Mouse (Mus musculus) colon, adult 2 months (tissue): ENCODE results near the gene Rbp7. TPM values are rescaled to one million over a fixed set of nuclear protein-coding genes. Genes with fewer than 3 reads are reported as not detected.

ENCODE experiments used
- polyA plus RNA-seq: library from polyadenylated mRNA; depleted of rRNA; stranded (reverse); fragments of >200 nt; gene quantifications from 2 replicates; pipeline ENCODE4 v1.2.3, GENCODE M21; 2012; rRNA removed

Rbp7 gene
- polyA plus RNA-seq = 0.66 and 1.6 TPM in 2 replicates

DNA sequence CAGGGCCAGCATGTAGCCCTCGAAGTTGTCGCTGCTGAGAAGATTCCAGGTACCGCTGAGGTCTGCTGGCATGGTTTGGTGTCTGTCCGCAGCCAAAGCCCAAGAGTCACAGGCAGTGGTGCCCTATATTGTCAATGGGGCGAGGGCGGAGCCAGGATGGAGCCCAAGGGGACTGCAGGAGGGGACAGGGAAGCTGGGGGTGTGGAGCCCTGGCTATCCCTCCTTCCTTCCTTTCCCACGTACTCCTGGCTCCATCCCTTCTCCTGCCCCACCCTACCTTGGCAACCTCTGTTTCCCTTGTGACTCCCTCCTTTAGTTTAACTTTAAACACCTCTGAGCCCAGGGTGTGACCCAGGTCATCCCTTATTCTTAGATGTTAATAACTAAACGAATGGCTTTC is at the start of gene Rbp7:
Gene Rbp7, minus strand, starts transcription at position 100 of the 400 bp plus-strand sequence.

DNA sequence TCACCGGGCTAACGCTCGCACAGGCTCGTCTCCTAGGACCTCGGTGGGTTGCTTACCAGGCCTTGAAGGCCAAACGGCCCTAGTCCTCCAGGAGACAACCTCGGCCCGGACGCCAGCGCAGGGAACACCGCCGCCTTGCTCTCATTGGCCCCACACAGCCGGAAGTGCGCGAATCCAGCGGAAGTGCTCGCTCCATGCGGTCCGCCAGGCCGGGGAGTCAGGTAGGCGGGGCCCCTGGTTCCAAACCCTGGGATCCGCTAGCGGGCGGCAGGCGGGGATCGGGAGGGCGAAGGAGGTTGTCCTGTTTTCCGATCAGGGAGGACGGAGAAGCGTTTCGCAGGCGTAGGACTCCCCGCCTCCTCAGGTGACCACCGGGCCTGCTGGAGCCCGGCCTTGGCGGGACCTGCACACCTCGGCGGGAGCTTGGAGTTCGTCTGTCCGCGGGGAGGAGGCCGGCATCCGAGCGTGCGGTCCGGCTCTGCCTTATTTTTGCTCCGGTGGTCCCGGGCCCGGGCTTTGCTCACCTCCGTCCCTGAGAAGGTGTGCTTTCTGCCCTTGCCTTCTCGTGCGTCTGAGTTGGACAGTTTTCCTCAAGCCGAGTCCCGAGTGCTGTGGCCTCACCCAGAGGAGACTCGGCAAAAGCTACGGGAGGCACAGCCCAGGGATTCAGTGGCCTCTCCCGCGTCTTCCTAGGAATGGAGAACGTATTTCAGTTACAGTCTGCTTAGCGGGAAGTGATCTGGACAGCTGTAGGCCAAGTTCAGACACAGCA is 30.5 kb upstream of the Rbp7 start, which contains the start of the genes Nmnat1 and Lzic:
Gene Nmnat1, minus strand, starts transcription at position 150 of the 772 bp plus-strand sequence.
Gene Lzic, plus strand, starts transcription at position 177 of the 772 bp plus-strand sequence.

DNA sequence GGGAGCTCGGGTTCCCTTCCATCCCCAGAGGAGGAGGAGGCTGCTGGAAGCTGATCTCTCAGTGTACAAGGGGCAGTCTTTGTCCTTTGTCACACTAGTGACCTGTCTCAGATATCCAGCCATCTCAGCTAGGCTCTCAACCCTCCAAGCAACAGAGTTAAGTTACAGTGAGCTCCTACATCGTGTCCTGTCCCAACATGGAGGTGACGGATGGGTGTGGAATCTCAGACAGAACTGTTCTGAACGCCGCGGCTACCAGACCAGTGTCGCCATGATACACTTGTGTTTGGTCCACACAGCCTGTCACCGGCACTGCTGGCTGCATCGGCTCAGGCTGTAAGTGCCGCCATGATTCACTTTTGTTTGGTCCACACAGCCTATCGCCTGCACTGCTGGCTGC is 22.3 kb upstream of the Rbp7 start, which contains the start of gene Tmem274:
Gene Tmem274, plus strand, starts transcription at position 301 of the 400 bp plus-strand sequence.

DNA sequence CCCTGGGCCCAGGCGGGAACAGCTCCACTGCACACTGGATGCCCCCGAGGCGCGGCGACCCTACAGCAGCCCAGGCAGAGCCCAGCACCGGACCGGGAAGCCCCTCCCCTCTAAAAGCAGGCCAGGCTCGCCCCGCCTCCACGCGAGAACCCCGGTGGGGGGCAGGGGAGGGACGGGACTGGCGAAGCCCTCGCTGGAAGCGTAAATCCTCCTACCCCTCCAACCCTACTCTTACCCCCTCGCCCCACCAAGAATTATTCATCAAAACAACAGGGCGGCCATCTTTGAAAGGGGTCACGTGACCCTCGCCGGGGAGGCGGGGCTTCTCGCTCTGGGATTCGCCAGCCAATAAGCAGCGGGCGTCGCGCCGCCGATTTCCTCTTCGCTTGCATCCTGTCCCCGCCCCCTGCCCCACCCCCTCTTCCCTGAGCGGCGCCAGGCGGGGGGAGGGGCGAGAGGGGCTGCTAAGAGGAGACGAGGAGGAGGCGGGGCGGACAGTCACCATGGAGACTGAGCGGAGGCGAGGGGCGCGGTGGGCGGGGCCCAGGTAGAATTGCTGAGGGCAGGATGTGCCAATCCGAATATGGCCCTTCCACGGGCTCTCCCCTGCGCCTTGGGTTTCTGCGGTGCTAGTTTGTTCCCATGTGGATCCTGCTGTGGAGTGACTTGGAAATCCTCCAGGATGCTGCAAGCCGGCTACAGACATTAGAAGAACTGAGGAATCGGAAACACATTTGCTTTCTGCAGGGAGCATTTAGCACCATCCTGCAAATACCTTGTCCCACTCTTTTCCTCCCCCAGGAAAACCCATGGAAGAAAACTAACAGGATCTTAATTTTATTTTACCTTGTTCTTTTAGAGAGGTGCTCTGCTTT is 28.2 kb downstream of the Rbp7 start, which contains the start of gene Ube4b:
Gene Ube4b, minus strand, starts transcription at position 425 of the 875 bp plus-strand sequence.

Other genes with a start within 250 kb of the Rbp7 start
- gene Kif1b, start 147.3 kb downstream of the Rbp7 start, polyA plus RNA-seq = 19.9 and 22.2 TPM in 2 replicates
- 48.1 and 56.0 TPM in 2 replicates for gene Ube4b, start 28.2 kb downstream of the Rbp7 start, polyA plus RNA-seq
- not detected in 2 replicates for gene Tmem274, start 22.4 kb upstream of the Rbp7 start, polyA plus RNA-seq
- 8.3 and 9.8 TPM in 2 replicates for gene Nmnat1, start 30.2 kb upstream of the Rbp7 start, polyA plus RNA-seq
- 11.1 and 12.1 TPM in 2 replicates for gene Lzic, start 30.3 kb upstream of the Rbp7 start, polyA plus RNA-seq
- gene Ctnnbip1, start 63.3 kb upstream of the Rbp7 start, polyA plus RNA-seq = 23.1 and 27.2 TPM in 2 replicates
- gene Clstn1, start 131.5 kb upstream of the Rbp7 start, polyA plus RNA-seq = 99.1 and 117 TPM in 2 replicates
- 6.5 and 6.8 TPM in 2 replicates for gene Pik3cd, start 247.6 kb upstream of the Rbp7 start, polyA plus RNA-seq